Mouse (Mus musculus) spleen, adult 18-20 months (tissue): ENCODE results near the gene Tbc1d17.
A peak's percentile ranks its signal among the peaks of the same experiment; 100 is the strongest.

ENCODE experiments used
- DNase-seq, 2 experiments: peaks; one replicate each; pipeline ENCODE4 v3.0.0; 2022; ENCODE audit warnings: mixed read lengths in 2 of 2

The Tbc1d17 gene

DNA sequence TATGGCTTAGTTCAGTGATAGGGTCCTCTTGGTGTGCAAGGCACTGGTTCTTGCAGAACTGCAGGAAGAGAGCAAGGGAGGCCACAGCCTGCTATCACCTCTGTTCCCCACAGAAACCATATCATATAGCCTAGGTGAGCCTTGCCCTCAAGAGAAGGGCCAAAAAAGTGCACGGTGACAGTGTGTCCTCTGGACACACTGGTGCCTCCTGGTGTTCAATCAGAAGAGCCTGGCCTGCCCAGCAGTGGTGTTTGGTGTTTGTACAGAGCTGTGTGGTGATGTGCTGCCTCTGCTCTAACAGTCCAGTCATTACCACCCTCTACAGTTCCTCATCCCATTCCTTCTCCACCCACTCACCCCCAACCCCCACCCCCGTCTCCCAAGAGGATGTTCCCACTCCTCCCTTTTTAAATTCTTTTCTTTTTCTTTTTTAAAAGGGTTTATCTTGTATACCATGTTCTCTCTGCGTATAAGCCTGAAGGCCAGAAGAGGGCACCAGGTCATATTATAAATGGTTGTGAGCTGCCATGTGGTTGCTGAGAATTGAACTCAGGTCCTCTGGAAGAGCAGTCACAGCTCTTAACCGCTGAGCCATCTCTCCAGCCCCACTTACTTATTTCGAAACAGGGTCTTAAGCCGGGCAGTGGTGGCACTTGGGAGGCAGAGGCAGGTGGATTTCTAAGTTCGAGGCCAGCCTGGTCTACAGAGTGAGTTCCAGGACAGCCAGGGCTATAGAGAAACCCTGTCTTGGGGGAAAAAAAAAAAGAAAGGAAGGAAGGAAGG is 27.0 kb downstream of the Tbc1d17 start:
- no peak for DNase-seq

DNA sequence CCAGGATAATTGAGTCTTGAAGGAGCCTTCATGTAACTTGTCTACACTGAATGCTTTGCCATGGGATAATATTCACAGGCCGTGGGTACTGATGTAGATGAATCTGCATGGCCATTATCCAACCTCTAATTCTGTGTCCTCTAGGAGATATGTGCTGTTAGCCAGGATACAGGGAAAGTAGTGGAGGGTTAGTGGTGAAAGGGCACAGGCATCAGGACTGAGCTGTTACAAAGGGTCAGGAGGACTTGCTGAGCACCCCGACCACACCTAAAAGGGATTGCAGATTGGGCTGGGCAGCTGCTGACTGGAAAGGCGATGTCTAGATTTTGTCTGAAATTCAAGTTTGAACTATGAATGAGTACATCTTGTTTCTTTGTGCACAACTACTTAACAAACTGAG is 28.4 kb downstream of the Tbc1d17 start:
- no peak for DNase-seq

DNA sequence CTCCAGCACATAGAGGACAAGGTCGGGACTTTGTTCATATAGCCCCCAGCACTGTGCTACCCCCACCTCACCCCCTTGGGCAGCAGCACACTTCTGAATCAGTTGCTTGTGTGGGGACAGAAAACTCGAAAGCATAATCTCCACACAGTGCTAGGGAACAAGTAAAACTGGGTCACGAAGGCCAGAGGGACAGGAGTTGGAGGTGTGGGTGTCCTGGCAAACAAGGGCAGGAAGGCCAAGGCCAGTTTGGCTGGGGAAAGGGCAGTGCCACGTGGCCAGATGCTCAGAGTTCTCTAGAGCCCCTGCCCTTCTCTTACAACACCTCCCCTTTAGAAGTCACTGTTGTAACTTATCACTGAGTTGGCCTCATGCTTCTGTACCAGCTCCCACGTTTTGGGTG is 29.0 kb downstream of the Tbc1d17 start:
- DNase-seq: no peak

DNA sequence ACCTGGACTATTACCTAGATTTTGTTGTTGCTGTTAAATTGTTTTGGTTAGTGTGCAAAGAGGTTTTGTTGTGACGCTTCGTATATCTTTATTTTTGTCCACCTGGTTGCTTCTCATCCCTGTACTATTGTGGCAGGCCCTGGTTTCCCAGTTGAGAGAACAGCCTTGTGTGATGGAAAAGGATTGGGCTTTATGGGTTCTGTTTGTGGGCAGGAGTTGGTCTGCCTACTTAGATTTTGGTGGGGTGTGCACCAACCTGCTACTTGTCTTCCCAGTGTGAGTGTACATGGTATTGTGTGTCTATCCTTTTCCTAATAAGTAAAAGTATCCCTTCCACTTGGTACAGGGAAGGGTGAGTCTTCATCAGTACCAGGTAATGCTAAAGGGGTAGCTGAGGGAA is 29.5 kb downstream of the Tbc1d17 start:
- no peak for DNase-seq

DNA sequence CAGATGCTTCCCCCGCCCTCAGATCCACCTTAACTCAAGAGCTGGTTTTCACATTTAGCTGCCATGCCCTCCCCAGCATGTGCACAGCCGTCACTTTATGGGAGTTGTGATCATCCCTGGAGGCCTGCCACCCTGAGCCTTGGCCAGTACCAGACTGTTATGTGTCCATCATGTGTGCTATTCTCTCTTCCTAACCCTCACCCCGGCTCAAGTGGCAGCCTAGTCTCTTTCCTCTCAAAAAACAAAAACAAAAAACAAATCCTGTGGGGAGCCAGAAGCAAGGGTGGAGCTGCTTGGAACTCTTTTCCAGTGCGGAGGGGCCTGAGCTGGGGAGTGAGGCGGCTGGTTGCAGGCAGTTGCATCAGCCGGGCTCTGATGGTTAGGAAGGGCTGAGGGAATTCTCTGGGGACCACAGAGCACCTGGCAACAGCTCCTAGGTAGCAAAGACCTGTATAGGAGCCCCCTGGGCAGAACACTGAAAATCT is 30.1 kb downstream of the Tbc1d17 start:
- DNase-seq: no peak

DNA sequence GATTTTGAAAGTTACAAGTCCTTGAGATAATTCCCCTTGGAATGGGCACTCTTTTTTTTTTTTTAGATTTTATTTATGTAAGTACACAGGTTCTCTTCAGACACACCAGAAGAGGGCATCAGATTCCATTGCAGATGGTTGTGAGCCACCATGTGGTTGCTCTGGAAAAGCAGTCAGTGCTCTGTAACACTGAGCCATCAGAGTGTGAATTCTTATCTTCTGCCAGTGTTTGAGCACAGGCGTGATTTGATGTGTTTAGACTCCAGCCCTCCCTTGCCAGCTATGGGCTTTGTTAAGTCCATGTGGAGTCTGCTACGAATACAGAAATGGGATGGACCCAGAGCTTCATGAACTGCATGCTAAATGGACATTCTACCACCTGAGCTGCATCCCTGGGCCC is 30.7 kb downstream of the Tbc1d17 start:
- DNase-seq: peak in 1 of 2 experiments; percentile 2

DNA sequence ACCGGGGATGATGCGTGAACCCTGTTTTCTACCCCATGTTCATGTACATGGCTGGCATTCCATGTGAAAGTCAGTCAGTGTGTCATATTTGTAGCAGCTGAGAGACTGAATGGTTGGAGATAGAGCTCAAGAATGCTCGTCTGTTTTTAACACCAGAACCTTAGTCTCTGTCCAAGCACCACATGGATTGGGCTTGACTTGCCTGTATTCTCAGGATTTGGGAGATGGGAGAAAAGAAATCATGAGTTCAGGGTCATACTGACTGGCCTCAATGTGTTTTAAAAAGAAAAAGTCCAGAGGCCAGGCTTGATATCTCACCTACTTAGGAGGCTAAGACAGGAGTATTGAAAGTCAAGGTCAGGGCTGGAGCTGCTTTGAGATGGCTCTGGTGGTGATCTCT is 31.4 kb downstream of the Tbc1d17 start:
- DNase-seq: no peak

DNA sequence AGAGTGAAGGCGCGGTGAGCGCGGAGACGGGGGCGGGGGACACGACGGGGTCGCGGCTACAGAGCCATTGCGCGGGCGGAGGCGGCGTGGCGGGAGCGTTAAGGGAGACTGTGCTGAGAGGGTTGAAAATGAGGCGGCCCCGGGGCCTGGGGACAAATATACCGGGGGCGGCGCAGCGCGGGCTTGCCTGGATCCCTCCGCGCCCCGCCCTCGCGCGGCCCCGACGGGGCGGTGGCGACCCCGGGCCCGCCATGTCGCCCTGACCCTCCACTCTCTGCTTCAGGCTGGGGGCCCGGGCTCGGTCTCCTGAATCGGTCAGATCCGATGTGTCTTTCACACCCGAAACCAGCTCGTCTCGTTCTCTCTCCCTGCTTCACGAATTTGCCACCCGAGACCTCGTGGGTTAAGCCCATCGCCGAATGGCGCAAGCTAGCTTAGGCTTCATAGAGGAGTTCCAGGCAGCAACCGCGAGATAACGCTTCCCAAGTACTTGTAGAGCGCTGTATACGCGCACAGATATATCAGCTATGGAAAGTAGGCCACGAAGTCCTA is 32.3 kb downstream of the Tbc1d17 start, which contains the start of gene Atf5:
Gene Atf5 (minus strand): TSS at position 189 of the 552 bp plus-strand sequence.
- DNase-seq: no peak

DNA sequence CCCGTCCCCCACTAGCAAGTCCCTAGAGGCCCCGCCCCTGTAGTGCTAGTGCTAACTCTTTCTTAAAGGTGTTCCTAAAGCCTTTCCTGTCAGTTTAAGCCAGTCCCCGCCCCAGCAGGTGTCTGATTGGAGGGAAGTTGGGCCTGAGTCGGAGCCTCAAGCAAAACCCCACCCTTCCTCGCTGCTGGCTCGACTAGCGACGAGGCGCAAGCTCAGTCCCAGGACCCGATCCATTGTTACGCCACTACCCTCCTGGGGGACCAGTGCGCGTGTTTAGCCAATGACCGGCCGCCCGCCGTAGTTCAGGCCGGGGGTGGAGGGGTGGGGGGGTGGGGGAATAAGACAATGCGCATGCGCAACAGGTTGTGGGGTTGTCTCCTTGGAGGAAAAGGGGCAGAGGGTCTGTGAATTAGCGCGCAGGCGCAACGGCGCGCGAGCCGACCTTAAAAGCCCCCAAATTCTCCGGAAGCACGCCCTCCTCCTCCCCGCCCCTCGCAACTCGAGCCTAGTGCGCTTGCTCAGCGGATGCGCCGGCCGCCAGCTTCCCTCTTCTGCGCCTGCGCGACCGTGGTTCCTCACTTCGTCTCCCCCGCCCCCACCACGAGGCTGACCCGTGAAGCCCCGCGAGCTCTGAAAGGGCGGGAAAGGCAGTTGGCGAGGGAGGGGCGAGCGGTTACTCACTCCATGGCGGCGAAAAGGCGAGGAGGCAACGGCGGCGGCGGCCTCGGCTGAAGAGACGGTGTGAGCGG is 33.0 kb downstream of the Tbc1d17 start, which contains the start of the genes Nup62 and Il4i1:
Gene Nup62 (plus strand): TSS at position 368 of the 749 bp plus-strand sequence.
Gene Il4i1 (plus strand): TSS at position 667 of the 749 bp plus-strand sequence.
- peak; percentile 99 for DNase-seq

DNA sequence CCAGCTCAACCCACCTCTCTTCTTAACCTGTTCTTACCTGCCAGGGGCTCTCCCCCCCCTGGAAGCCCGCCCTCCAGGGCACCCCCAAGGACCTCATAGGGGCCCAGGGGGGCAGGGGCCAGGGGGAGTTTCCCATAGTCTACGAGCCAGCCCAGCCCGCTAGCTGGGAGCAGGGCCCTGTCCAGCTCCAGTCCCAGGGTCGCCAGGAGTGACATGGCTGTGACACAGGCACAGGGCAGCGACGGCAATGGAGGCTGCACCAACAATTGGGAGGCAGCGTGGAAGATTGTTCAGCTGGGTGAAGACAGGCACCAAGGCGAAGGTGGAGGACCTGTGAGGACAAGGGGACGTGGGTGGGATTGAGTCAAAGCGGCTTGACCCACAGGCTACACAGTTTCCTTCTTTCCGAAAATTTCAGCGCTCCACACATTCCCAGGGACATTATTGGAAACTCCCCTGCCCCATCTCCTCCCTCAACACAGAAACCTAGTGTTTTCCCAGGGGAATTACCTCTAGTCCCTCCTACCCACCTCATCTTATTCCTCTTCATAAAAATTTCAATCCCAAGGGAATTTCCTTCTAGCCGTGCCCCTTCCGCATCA is 33.8 kb downstream of the Tbc1d17 start:
- DNase-seq: peak in 1 of 2 experiments; percentile 34

DNA sequence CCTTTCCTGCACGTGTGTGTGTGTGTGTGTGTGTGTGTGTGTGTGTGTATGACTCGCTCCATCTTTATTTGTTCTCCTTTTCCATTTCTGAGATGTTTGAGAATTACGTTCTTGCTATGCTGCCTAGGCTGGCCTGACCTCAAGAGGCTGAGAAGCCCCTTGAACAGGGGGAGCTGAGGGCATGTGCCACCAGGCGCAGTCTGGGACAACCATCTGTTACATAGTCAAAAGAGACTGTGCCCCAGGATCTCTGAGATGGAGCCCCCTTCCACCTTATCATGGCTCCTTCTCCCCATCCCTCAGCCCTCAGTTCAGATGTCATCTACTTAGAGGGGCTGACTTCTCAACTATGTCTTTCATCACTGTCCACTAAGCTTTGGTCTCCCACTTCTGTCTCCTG is 34.5 kb downstream of the Tbc1d17 start:
- DNase-seq: no peak

DNA sequence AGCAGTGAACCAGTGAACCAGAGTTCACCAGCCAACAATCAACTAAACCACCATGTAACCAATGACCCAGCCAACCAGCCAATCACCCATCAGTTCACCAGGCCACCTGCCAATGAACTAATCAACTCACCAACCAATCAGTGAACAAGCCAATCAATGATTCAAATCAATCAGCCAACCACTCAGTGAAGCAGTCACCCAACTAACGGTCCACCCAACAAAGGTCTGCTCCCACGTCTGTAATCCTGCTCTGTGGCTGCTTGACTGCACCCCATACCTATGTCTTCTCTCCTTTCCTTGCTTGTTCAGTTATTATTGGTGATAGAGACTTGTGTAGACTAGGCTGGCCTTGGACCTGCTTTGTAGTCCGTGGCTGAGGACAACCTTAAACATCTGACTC is 34.9 kb downstream of the Tbc1d17 start:
- no peak for DNase-seq

DNA sequence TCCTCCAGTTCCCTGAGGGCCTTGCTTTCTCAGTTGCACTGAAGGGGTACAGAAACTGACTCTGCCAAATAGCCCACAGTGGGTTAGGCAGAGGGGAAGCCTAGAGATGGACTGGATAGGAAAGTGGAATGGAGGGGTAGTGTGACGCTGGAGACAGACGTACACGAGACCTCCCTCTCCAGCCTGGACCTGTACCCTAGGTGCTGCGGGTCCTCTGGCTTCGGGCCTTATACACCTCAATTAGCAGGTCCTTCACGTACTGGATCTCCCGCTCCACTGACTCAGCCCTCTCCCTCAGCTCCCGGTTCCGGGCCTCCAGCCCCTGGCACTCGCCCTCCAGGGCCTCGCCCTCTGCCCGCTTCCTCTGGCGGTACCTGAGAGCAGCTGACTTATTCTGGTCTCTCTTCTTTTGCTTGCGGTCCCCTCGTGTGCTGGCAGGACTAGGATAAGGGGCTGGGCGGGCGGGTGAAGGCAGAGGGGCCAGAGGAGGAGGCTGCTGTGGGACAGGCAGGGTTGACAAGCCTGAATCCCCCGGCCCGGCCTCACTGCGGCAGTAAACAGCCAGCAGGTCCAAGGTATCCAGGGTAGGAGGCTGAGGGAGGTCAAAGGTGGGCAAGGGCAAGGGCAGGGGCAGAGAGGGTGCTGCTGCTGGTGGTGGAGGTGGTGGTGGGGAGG is 36.1 kb downstream of the Tbc1d17 start:
- DNase-seq: peak in 1 of 2 experiments; percentile 4

DNA sequence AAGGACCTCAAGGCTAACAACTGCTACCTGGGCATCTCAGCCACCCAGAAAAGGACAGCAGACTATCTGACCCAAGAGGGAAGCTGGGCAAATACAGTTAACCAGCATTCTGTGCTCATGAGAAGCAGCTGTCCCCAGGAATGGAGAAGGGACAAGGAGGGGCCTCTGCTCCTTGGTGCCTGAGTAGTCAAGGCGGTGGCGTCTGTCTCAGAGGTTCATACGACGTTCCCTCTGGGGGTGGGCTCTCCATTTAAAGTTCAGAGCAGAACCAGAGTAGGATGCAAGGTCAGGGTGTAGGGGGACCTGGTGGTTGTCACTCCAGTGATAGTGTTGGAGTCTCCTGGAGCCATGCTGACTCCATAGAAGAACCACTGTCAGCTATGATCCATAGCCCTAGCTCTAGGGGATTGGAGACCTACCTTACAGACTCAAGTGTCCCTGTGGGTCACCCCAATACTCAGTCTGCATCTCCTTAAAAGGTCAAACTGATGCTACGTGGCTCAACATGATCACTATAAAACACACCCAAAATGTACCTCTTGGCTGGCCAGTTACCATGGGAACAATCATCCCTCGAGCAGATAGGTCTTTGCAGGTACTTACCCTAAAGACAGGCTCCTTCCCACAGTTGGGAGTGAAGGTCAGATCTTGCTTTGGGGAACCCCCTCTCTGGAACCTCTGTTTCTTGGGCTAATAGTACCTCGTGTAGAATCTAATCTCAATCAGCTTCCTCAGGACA is 37.9 kb downstream of the Tbc1d17 start:
- DNase-seq: peak in 1 of 2 experiments; percentile 2

DNA sequence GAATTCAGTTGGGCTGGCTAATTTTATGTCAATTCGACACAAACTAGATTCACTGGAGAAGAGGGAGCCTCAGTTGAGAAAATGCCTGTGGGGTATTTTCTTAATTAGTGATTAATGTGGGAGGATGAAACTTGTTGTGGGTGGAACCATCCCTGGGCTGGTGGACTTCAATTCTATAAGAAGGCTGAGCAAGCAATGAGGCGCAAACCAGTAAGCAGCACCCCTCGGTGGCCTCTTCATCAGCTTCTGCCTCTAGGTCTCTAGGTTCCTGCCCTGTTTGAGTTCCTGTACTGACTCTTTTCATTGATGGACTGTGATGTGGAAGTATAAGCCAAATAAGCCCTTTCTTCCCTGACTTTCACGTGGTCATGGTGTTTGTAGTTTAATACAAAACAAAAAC is 38.5 kb downstream of the Tbc1d17 start:
- DNase-seq: no peak

DNA sequence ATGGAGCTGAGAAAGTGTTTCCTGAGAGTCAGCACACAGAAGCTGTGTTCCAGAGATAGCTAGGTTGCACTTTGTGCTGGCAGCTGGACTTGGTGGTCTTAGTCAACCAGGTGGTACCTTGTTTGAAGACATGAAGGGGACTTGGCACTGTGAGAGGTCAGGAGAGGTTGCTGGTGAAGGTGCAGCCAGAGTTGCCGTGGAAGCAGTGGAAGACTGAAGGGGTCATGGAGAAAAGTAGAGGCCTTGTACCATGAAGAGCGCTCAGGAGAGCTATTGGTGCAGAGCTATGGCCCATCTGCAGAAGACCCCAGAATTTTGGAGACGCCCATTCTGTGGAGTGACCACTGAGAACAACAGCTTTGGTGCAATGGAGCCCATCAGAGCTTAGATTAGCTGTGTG is 39.4 kb downstream of the Tbc1d17 start:
- no peak for DNase-seq

DNA sequence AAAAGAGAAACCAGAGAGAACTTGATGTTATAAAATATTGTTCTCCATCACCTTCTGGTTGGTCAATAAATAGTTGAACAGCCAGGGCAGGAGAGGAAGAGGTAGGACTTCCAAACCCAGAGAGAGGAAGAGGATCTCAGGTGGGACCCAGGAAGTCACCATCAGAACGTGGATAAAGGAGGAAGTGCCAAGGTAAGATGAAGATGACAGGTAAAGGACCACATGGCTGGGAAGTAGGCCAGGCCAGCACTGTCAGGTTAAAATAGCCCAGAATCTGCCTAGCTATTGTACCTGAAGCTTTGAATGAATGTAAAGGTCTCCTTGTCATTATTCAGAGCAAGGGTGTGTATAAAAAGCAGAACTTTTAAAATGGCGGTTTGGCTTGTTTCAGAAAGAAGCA is 40.0 kb downstream of the Tbc1d17 start:
- DNase-seq: no peak

DNA sequence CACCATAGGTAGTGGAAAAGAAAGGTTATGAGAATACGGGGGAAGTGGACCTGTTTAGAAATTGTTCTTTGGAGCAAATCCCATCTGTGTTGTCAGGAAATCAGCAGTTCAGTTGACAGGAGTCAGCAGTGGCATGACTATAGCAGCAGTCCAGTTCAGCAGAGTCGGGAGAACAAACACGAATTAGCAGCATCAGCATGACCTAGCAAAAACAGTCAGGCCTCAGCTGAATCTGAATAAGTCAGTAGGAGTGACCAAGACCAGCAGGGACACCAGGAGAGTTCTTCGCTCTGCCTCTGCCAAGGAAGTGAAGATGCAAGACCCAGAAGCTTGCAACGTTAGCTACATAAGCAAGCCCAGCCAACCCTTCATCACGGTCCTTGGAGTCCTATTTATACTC is 56.1 kb downstream of the Tbc1d17 start:
- DNase-seq: no peak

DNA sequence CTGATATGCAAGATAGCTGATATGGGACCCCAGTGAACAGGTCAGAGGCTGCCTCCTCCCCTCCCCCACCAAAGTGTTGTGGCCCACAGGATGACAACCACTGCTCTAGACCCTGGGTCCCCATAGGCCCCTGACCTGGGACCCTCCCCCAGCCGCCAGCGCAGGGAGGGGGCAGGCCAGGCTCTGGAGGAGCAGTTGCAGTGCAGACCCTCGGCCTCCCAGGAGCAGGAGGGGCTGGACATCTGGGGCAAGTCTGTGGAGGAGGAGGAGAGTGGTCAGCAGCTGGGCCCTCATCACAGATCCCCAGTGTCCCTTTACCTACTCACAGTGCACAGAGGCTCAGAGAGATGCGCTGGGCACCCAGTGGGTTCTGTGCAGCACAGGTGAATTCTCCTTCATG is 58.8 kb downstream of the Tbc1d17 start:
- no peak for DNase-seq

DNA sequence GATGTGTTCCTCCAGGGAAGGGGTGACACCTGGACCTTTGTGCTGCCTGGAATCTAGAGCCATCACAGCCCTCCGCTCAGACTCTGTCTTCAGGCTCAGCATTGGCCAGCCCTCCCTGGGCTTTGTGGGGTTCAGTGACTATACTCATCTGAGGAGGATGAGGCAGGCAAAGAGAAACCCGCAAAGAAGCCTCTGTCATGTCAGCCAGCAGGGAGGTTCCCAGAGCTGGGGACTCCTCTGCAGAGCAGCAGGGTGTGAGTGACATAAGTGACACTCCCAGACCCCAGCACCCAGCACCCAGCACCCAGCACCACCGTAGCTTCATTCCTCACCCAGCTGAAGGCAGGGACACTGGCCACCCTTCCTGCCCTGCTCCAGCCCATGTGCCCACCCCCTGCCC is 59.3 kb downstream of the Tbc1d17 start:
- DNase-seq: no peak
